Comparison of ENCODE assay signal across 8 mouse cellular contexts in genomic region chr15:97992027-97992711, GRCm38 (mm10). TPM values are rescaled to one million over a fixed set of nuclear protein-coding genes. Genes with fewer than 3 reads are reported as not detected.
DNase-seq lines count a peak whose midpoint lies in the region; ATAC-seq lines count a peak whose summit lies in the region.

No protein-coding gene starts in this region.

- ATAC-seq in hindbrain, embryonic 14.5 days (ENCODE audit: low FRiP score) = no peak
- no peak; the same call in 1 of the 2 replicates for ATAC-seq in midbrain, embryonic 14.5 days (ENCODE audit: low FRiP score, low TSS enrichment)
- ATAC-seq in cerebellum, adult (ENCODE audit: insufficient number of reproducible peaks, low FRiP score, low TSS enrichment) = no peak

- H3K9me3 ChIP-seq in hindbrain, embryonic 14.5 days (ENCODE audit: control insufficient read depth, low read length) = no peaks in the 10 kb centered on the region
- no peaks in the 10 kb centered on the region for H3K9me3 ChIP-seq in midbrain, embryonic 14.5 days (ENCODE audit: control insufficient read depth, low read length)

- H3K27ac ChIP-seq in hindbrain, embryonic 14.5 days = peak overlapping the region; percentile 76
- peak overlapping the region; percentile 86 for H3K27ac ChIP-seq in midbrain, embryonic 14.5 days (replicated peaks; ENCODE audit: low read depth, low read length)

- H3K4me1 ChIP-seq in hindbrain, embryonic 14.5 days (replicated peaks; ENCODE audit: control insufficient read depth, insufficient read depth, low read length) = peaks cover 43% of the 10 kb centered on the region
- H3K4me1 ChIP-seq in midbrain, embryonic 14.5 days (ENCODE audit: control insufficient read depth, insufficient read depth, low read length) = peaks cover 40% of the 10 kb centered on the region

- H3K4me2 ChIP-seq in hindbrain, embryonic 14.5 days (replicated peaks) = peak overlapping the region; percentile 51
- H3K4me2 ChIP-seq in midbrain, embryonic 14.5 days (ENCODE audit: low read length) = peak overlapping the region; percentile 54

- H3K4me3 ChIP-seq in hindbrain, embryonic 14.5 days (replicated peaks; ENCODE audit: low read length) = no peak overlapping the region
- H3K4me3 ChIP-seq in midbrain, embryonic 14.5 days (replicated peaks; ENCODE audit: low read depth, low read length) = no peak overlapping the region

- H3K27me3 ChIP-seq in hindbrain, embryonic 14.5 days (ENCODE audit: control insufficient read depth, insufficient read depth, low read length) = no peaks in the 10 kb centered on the region
- no peaks in the 10 kb centered on the region for H3K27me3 ChIP-seq in midbrain, embryonic 14.5 days (ENCODE audit: control insufficient read depth, insufficient read depth, low read length)

- peak overlapping the region; percentile 45 for H3K9ac ChIP-seq in hindbrain, embryonic 14.5 days
- H3K9ac ChIP-seq in midbrain, embryonic 14.5 days (replicated peaks; ENCODE audit: low read length) = peak overlapping the region; percentile 30; the same call in 1 of the 2 replicates

- 31% methylated on average over 13 of the region's 13 CpGs for WGBS in hindbrain, embryonic 14.5 days
- 29% methylated on average over 13 of the region's 13 CpGs for WGBS in midbrain, embryonic 14.5 days

- no peaks in the 10 kb centered on the region for H3K36me3 ChIP-seq in hindbrain, embryonic 14.5 days (replicated peaks; ENCODE audit: control insufficient read depth, insufficient read depth)
- peaks cover 5% of the 10 kb centered on the region; the same call in 1 of the 2 replicates for H3K36me3 ChIP-seq in midbrain, embryonic 14.5 days (ENCODE audit: control insufficient read depth, insufficient read depth, low read length)

- DNase-seq in heart, postnatal 4 days = peak; percentile 43
- DNase-seq in heart, adult 18-20 months = no peak
- DNase-seq in ZHBTc4 (ENCODE audit: low read depth, low spot score) = peak; percentile 48
- DNase-seq in hindbrain, embryonic 14.5 days (ENCODE audit: low spot score) = no peak
- DNase-seq in midbrain, embryonic 14.5 days = no peak
- DNase-seq in ovary, adult 18-20 months (ENCODE audit: low spot score) = no peak
- no peak for DNase-seq in adipocyte (ENCODE audit: low spot score)

RNA-seq across cellular contexts. Expression of gene Col2a1, which starts 12.3 kb away (rescaled TPM):
- 1 to 10 TPM; 1.1 to 1.3 TPM for total RNA-seq in heart, postnatal 4 days (2021)
- total RNA-seq in heart, adult 18-20 months (2021) = under 1 TPM in 1 of 2 experiments, not detected in 1; 0.36 TPM
- polyA plus RNA-seq in hindbrain, embryonic 14.5 days (2014; fragmentation: Nextera tagmentation; extraction: Ambion mirVana) = 24.0 and 30.8 TPM in 2 replicates
- 39.3 and 45.2 TPM in 2 replicates for polyA plus RNA-seq in midbrain, embryonic 14.5 days (2014; fragmentation: Nextera tagmentation; extraction: Ambion mirVana)

RNA-seq across cellular contexts. Expression of gene Tmem106c, which starts 28.2 kb away (rescaled TPM):
- total RNA-seq in heart, postnatal 4 days (2021) = 10 to 100 TPM; 20.5 to 20.6 TPM
- 10 to 100 TPM; 16.0 to 16.5 TPM for total RNA-seq in heart, adult 18-20 months (2021)
- polyA plus RNA-seq in hindbrain, embryonic 14.5 days (2014; fragmentation: Nextera tagmentation; extraction: Ambion mirVana) = 54.9 and 58.0 TPM in 2 replicates
- polyA plus RNA-seq in midbrain, embryonic 14.5 days (2014; fragmentation: Nextera tagmentation; extraction: Ambion mirVana) = 52.3 and 63.6 TPM in 2 replicates

Comparison
In these comparisons a context has a peak if more than half of its experiments do, and no peak if none do; other contexts are left out.
1. DNase-seq: peak in heart, postnatal 4 days (single experiment) and ZHBTc4 (single experiment); none in heart, adult 18-20 months (0 of 2), hindbrain, embryonic 14.5 days (single experiment), midbrain, embryonic 14.5 days (single experiment), ovary, adult 18-20 months (single experiment) and adipocyte (single experiment).